Mouse (Mus musculus) ES-E14 (cell line): Measurements from ENCODE around the gene Gm42715. TPM values are rescaled to one million over a fixed set of nuclear protein-coding genes. Genes with fewer than 3 reads are reported as not detected.

Experiments
- DNase-seq: peaks from one replicate; pipeline ENCODE4 v3.0.0-alpha.2; 2013; ENCODE audit warnings: low read depth, low spot score
- H3K27ac ChIP-seq: 2 replicates; pipeline ENCODE4 v1.5.1; 2012; ENCODE audit warnings: low read depth, mild to moderate bottlenecking, low read length, moderate library complexity, mixed read lengths; ENCODE audit not compliant: poor library complexity, insufficient read depth, severe bottlenecking
- H3K36me3 ChIP-seq: 2 replicates; pipeline ENCODE4 v1.6.1; 2012; ENCODE audit warnings: mild to moderate bottlenecking, low read length, moderate library complexity, mixed read lengths; ENCODE audit not compliant: control insufficient read depth, poor library complexity, insufficient read depth, severe bottlenecking
- H3K4me1 ChIP-seq, 2 experiments: fragments of 150-350 bp in 1 of 2; sonication (generic) in 1 of 2; 2 replicates each; pipeline ENCODE4 v1.6.1; 2012; ENCODE audit warnings: low read length in 2 of 2, mild to moderate bottlenecking in 1 of 2, mixed read lengths in 1 of 2; ENCODE audit not compliant: control insufficient read depth in 2 of 2, insufficient read depth in 2 of 2, poor library complexity in 1 of 2
- H3K4me3 ChIP-seq, 2 experiments: fragments of 150-350 bp in 1 of 2; sonication (generic) in 1 of 2; 2 replicates each; pipeline ENCODE4 v1.5.1; 2012; ENCODE audit warnings: low read length in 2 of 2, low read depth in 1 of 2, mild to moderate bottlenecking in 1 of 2, mixed read lengths in 1 of 2; ENCODE audit not compliant: insufficient read depth in 1 of 2, poor library complexity in 1 of 2, severe bottlenecking in 1 of 2
- H3K9ac ChIP-seq: 2 replicates; pipeline ENCODE4 v1.6.1; 2012; ENCODE audit warnings: low read depth, mild to moderate bottlenecking, low read length, mixed read lengths; ENCODE audit not compliant: poor library complexity, insufficient read depth, severe bottlenecking
- H3K9me3 ChIP-seq: fragments of 150-350 bp; sonication (generic); 2 replicates; pipeline ENCODE4 v1.6.1; 2012; ENCODE audit warnings: low read depth, mild to moderate bottlenecking, low read length; ENCODE audit not compliant: control insufficient read depth, insufficient read depth
- CHD2 ChIP-seq: IDR thresholded peaks from 2 replicates; pipeline ENCODE4 v1.6.1; 2014; ENCODE audit warnings: mild to moderate bottlenecking, low read depth, low read length, inconsistent platforms
- HCFC1 ChIP-seq: IDR thresholded peaks from 2 replicates; pipeline ENCODE4 v1.6.1; 2012; ENCODE audit warnings: low read length, inconsistent platforms, borderline replicate concordance; ENCODE audit not compliant: insufficient read depth
- MAFK ChIP-seq: IDR thresholded peaks from 2 replicates; pipeline ENCODE4 v1.6.1; 2014; ENCODE audit warnings: mild to moderate bottlenecking, low read depth, low read length, inconsistent platforms; ENCODE audit not compliant: insufficient read depth
- ZC3H11A ChIP-seq: IDR thresholded peaks from 2 replicates; pipeline ENCODE4 v1.6.1; 2012; ENCODE audit warnings: low read depth, mild to moderate bottlenecking, inconsistent platforms, low read length, borderline replicate concordance
- ZNF384 ChIP-seq: IDR thresholded peaks from 2 replicates; pipeline ENCODE4 v1.6.1; 2012; ENCODE audit warnings: low read depth, low read length, inconsistent platforms
- in situ Hi-C, 2 experiments: fragments of 600-800 bp; cut with MboI; formaldehyde crosslinking; loops; one replicate each; pipeline ENCODE4 v1.15.1; 2025; ENCODE audit warnings: low sequenced_read_pairs in 2 of 2, inconsistent platforms in 1 of 2; ENCODE audit not compliant: unreplicated experiment in 2 of 2
- total RNA-seq: library from RNA; depleted of rRNA; stranded (reverse); fragments of 300-350 nt; gene quantifications from 2 replicates; pipeline ENCODE4 v1.2.3, GENCODE M21; 2012

Gene Gm42715
- total RNA-seq, 1 experiment = 22.9 TPM

DNA sequence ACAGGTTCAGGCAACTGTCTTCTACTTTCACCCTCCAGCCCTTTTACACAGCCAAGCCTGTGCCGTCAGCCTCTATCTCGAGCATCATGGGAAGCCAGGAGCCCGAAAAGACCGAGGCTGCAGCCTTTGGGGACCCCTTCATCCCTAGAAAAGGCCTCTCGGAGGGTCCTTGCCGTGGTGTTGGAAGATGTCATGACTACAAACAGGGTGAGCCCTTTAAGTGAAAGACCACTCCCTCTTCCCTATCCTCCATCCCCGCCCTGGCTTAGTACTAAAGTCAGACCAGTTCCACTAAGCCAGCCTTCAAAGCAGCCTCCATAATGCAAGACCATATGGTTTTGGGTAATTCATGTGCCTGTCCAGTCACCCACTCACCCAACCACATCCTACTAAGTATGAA, 47.3 kb upstream of the Gm42715 start:
- in situ Hi-C loops = no loop called here
- H3K4me3 ChIP-seq = peak overlapping the region; percentile 90 to 97
- H3K9me3 ChIP-seq = 0 out of 2 replicates have a peak, but pooled peaks cover 7% of the 10 kb centered on the region
- H3K4me1 ChIP-seq = peaks cover 2 to 3% of the 10 kb centered on the region in 2 experiments; a peak in 1 of 4 replicates
- H3K36me3 ChIP-seq = peaks cover 36% of the 10 kb centered on the region
- peak overlapping the region; percentile 91 for H3K9ac ChIP-seq
- no peak for DNase-seq
- TF ChIP-seq ZNF384 = no peak
- TF ChIP-seq ZC3H11A = no peak
- no peak for TF ChIP-seq MAFK
- no peak for TF ChIP-seq CHD2
- no peak for TF ChIP-seq HCFC1
- H3K27ac ChIP-seq = peak overlapping the region; percentile 96

DNA sequence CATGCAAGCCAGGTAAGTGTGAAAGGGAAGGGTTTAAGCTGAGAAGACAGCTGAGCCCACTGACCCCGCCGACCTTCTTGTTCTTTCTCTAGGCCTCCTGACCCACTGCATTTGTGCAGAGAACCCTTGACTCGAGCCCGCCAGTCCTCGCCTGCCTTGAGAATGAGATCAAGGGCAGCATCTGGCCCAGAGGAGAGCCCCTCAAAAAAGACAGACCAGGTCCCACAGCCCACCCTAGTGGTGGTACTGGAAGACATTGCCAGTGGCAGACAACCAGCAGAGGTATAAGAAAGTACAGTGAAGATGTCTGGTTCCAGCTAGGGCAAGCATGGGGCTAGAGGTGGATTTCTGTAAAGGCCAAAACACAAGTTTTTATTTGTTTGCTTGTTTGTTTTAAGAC, 45.7 kb upstream of the Gm42715 start:
- Histone ChIP-seq H3K9ac (peak overlapping the region; percentile 23; the same call in 1 of the 2 replicates), H3K4me3 (no peak overlapping the region), H3K4me1 (peaks cover 2 to 3% of the 10 kb centered on the region in 2 experiments; a peak in 1 of 4 replicates), H3K27ac (no peak overlapping the region), H3K36me3 (peaks cover 29% of the 10 kb centered on the region), H3K9me3 (no peaks in the 10 kb centered on the region)
- in situ Hi-C loops = no loop called here
- no peak for TF ChIP-seq ZNF384
- no peak for TF ChIP-seq HCFC1
- DNase-seq = no peak

DNA sequence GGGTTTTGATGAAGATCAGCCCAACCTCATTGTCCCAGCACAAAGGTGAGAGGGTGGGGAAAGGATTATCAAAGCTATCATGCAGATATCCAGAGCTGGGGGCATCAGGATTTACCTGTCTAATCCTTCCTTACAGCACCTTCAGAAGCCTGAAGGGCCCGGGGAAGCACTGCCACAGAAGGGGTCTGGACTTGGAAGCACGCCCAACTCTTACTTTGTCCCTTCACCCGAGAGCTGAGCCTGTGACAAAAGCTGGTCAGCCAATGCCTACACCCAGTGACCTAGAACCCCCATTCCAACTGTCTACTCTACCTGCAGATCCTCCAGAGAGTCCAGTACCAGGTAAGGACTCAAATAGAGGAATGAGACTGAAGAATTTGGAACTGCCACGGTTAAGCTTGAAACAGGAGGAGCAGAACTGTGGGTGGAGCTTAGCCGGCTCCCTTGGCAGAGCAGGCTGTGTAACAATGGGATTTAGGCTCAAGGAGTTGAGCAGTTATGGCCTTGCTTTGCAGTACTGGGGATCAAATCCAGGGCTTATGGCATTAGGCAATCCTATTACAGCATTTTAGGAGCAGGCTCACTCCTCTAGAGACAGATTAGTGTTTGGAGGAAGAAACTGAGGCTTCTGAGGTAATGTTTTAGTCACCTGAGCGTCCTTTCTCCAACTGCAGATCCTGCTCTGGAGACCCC, 44.9 kb upstream of the Gm42715 start:
- Histone ChIP-seq H3K9ac (no peak overlapping the region), H3K27ac (no peak overlapping the region), H3K4me3 (no peak overlapping the region), H3K9me3 (no peaks in the 10 kb centered on the region), H3K36me3 (peaks cover 27% of the 10 kb centered on the region), H3K4me1 (peaks cover 2 to 3% of the 10 kb centered on the region in 2 experiments; a peak in 1 of 4 replicates)
- in situ Hi-C loops = no loop called here
- TF ChIP-seq HCFC1 (no peak), ZC3H11A (no peak), MAFK (no peak), ZNF384 (no peak), CHD2 (no peak)
- no peak for DNase-seq

DNA sequence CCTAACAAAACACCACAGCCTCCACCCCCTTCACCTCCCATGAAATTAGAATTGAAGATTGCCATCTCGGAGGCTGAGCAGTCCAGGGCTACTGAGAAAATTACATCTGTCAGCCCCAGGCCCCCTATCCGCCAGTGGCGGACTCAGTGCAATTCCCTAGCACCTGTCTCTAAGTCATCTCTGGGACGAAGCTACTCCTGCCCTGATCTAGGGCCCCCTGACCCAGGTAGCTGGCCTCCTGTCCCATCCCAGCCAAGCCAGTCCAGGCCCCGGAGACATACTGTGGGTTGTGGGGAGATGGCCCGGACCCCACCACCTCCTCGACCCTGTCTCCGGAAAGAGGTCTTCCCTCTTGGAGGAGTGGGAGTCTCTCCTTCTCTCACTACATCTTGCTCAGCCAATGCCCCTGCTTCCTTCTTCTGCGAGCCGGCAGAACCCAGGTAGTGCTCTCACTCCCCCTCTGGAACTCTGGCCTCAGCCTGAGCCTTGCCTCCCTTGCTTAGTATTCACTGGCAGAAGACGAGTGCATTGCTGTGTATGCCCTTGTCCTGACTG, 44.1 kb upstream of the Gm42715 start:
- Histone ChIP-seq H3K27ac (no peak overlapping the region), H3K4me1 (peaks cover 2 to 8% of the 10 kb centered on the region in 2 experiments; a peak in 1 of 4 replicates), H3K9ac (no peak overlapping the region), H3K4me3 (no peak overlapping the region), H3K36me3 (peaks cover 27% of the 10 kb centered on the region), H3K9me3 (no peaks in the 10 kb centered on the region)
- DNase-seq = no peak
- no peak for TF ChIP-seq HCFC1
- TF ChIP-seq CHD2 = no peak
- no peak for TF ChIP-seq MAFK
- TF ChIP-seq ZC3H11A = no peak
- no peak for TF ChIP-seq ZNF384
- in situ Hi-C loops = no loop called here
